Mouse (Mus musculus): ENCODE data around the gene Tmem44. TPM values are rescaled to one million over a fixed set of nuclear protein-coding genes. Genes with fewer than 3 reads are reported as not detected.

The Tmem44 gene
- polyA plus RNA-seq, 1 experiment from 2014 or later, result 20.9 TPM

- ATAC-seq (ENCODE audit: extremely low read depth, insufficient number of reproducible peaks, low FRiP score, low TSS enrichment), result no peak
- H3K4me1 ChIP-seq, result peaks cover 48% of the 10 kb centered on the region
These were observed 33.6 kb downstream of the Tmem44 start for GRCm38 (mm10) chr16:30516993-30517392.

GRCm38 (mm10) chr16:30515418-30515817 is 35.2 kb downstream of the Tmem44 start:
- Histone ChIP-seq H3K4me2 (no peak overlapping the region), H3K27me3 (replicated peaks) (no peaks in the 10 kb centered on the region), H3K4me1 (peaks cover 57% of the 10 kb centered on the region), H3K27ac (replicated peaks) (no peak overlapping the region), H3K9me3 (0 out of 2 replicates have a peak, but pooled peaks cover 4% of the 10 kb centered on the region), H3K36me3 (peaks cover 19% of the 10 kb centered on the region), H3K4me3 (no peak overlapping the region), H3K9ac (no peak overlapping the region)
- 66% methylated on average over 12 of the region's 12 CpGs for WGBS
- ATAC-seq (ENCODE audit: extremely low read depth, insufficient number of reproducible peaks, low FRiP score, low TSS enrichment), result no peak

More at GRCm38 (mm10) chr16:30516993-30517392, 33.6 kb downstream of the Tmem44 start:
- Histone ChIP-seq H3K9ac (no peak overlapping the region), H3K36me3 (peaks cover 20% of the 10 kb centered on the region), H3K27me3 (replicated peaks) (no peaks in the 10 kb centered on the region), H3K27ac (replicated peaks) (no peak overlapping the region), H3K4me3 (no peak overlapping the region), H3K4me2 (no peak overlapping the region), H3K9me3 (0 out of 2 replicates have a peak, but pooled peaks cover 4% of the 10 kb centered on the region)
- WGBS, result 81% methylated on average over 9 of the region's 9 CpGs

GRCm38 (mm10) chr16:30513050-30514024 is 37.3 kb downstream of the Tmem44 start:
- Histone ChIP-seq H3K4me1 (peaks cover 51% of the 10 kb centered on the region), H3K27ac (replicated peaks) (peak overlapping the region; percentile 82), H3K4me2 (peak overlapping the region; percentile 10), H3K4me3 (no peak overlapping the region), H3K9me3 (0 out of 2 replicates have a peak, but pooled peaks cover 4% of the 10 kb centered on the region), H3K36me3 (peaks cover 19% of the 10 kb centered on the region), H3K9ac (peak overlapping the region; percentile 17; the same call in 1 of the 2 replicates), H3K27me3 (replicated peaks) (peaks cover 10% of the 10 kb centered on the region)
- ATAC-seq (ENCODE audit: extremely low read depth, insufficient number of reproducible peaks, low FRiP score, low TSS enrichment), result no peak
- 53% methylated on average over 20 of the region's 20 CpGs for WGBS

- H3K4me3 ChIP-seq, result no peak overlapping the region
- WGBS, result 34% methylated on average over 8 of the region's 8 CpGs
- ATAC-seq (ENCODE audit: extremely low read depth, insufficient number of reproducible peaks, low FRiP score, low TSS enrichment), result no peak
- peak overlapping the region; percentile 82 for H3K27ac ChIP-seq (replicated peaks)
- H3K36me3 ChIP-seq, result peaks cover 19% of the 10 kb centered on the region
- peaks cover 45% of the 10 kb centered on the region for H3K4me1 ChIP-seq
- 0 out of 2 replicates have a peak, but pooled peaks cover 4% of the 10 kb centered on the region for H3K9me3 ChIP-seq
- no peak overlapping the region; the same call in 1 of the 2 replicates for H3K9ac ChIP-seq
- peak overlapping the region; percentile 83 for H3K4me2 ChIP-seq
- peaks cover 10% of the 10 kb centered on the region for H3K27me3 ChIP-seq (replicated peaks)
These were observed 38.1 kb downstream of the Tmem44 start for GRCm38 (mm10) chr16:30512375-30513049.

- WGBS, result 79% methylated on average over 13 of the region's 13 CpGs
- H3K27ac ChIP-seq (replicated peaks), result peak overlapping the region; percentile 95
- no peak for ATAC-seq (ENCODE audit: extremely low read depth, insufficient number of reproducible peaks, low FRiP score, low TSS enrichment)
- peak overlapping the region; percentile 63 for H3K4me3 ChIP-seq
- peak overlapping the region; percentile 87 for H3K9ac ChIP-seq
- 0 out of 2 replicates have a peak, but pooled peaks cover 4% of the 10 kb centered on the region for H3K9me3 ChIP-seq
- peaks cover 50% of the 10 kb centered on the region for H3K4me1 ChIP-seq
- H3K36me3 ChIP-seq, result peaks cover 17% of the 10 kb centered on the region
- peaks cover 10% of the 10 kb centered on the region for H3K27me3 ChIP-seq (replicated peaks)
- peak overlapping the region; percentile 83 for H3K4me2 ChIP-seq
These were observed 38.9 kb downstream of the Tmem44 start for GRCm38 (mm10) chr16:30511563-30512340.

GRCm38 (mm10) chr16:30510504-30511451 is 39.9 kb downstream of the Tmem44 start:
- 3% methylated on average over 44 of the region's 44 CpGs for WGBS
- peak; percentile 66 for ATAC-seq (ENCODE audit: extremely low read depth, insufficient number of reproducible peaks, low FRiP score, low TSS enrichment)
- H3K9ac ChIP-seq, result peak overlapping the region; percentile 87
- peaks cover 11% of the 10 kb centered on the region for H3K27me3 ChIP-seq (replicated peaks)
- H3K36me3 ChIP-seq, result peaks cover 11% of the 10 kb centered on the region
- 0 out of 2 replicates have a peak, but pooled peaks cover 4% of the 10 kb centered on the region for H3K9me3 ChIP-seq
- peak overlapping the region; percentile 95 for H3K27ac ChIP-seq (replicated peaks)
- H3K4me2 ChIP-seq, result peak overlapping the region; percentile 83
- peak overlapping the region; percentile 63 for H3K4me3 ChIP-seq
- peaks cover 56% of the 10 kb centered on the region for H3K4me1 ChIP-seq

- WGBS, result 47% methylated on average over 9 of the region's 9 CpGs
These were observed 40.6 kb downstream of the Tmem44 start for GRCm38 (mm10) chr16:30510091-30510490.

GRCm38 (mm10) chr16:30509340-30509739 is 41.3 kb downstream of the Tmem44 start:
- H3K27me3 ChIP-seq (replicated peaks), result peaks cover 25% of the 10 kb centered on the region
- H3K9ac ChIP-seq, result no peak overlapping the region
- 83% methylated on average over 12 of the region's 12 CpGs for WGBS
- H3K27ac ChIP-seq (replicated peaks), result no peak overlapping the region
- H3K4me3 ChIP-seq, result no peak overlapping the region
- H3K9me3 ChIP-seq, result no peaks in the 10 kb centered on the region
- H3K36me3 ChIP-seq, result peaks cover under 1% of the 10 kb centered on the region; the same call in 1 of the 2 replicates
- H3K4me2 ChIP-seq, result no peak overlapping the region
- no peak for ATAC-seq (ENCODE audit: extremely low read depth, insufficient number of reproducible peaks, low FRiP score, low TSS enrichment)
- peaks cover 64% of the 10 kb centered on the region for H3K4me1 ChIP-seq

More at GRCm38 (mm10) chr16:30510091-30510490, 40.6 kb downstream of the Tmem44 start:
- Histone ChIP-seq H3K4me3 (peak overlapping the region; percentile 63), H3K4me1 (peaks cover 60% of the 10 kb centered on the region), H3K27ac (replicated peaks) (peak overlapping the region; percentile 95), H3K9me3 (no peaks in the 10 kb centered on the region), H3K36me3 (peaks cover 4% of the 10 kb centered on the region), H3K27me3 (replicated peaks) (peaks cover 18% of the 10 kb centered on the region), H3K4me2 (peak overlapping the region; percentile 83), H3K9ac (peak overlapping the region; percentile 87)
- ATAC-seq (ENCODE audit: extremely low read depth, insufficient number of reproducible peaks, low FRiP score, low TSS enrichment), result no peak

GRCm38 (mm10) chr16:30508738-30509137 is 41.9 kb downstream of the Tmem44 start:
- no peaks in the 10 kb centered on the region for H3K9me3 ChIP-seq
- no peak overlapping the region for H3K27ac ChIP-seq (replicated peaks)
- no peak for ATAC-seq (ENCODE audit: extremely low read depth, insufficient number of reproducible peaks, low FRiP score, low TSS enrichment)
- H3K4me2 ChIP-seq, result no peak overlapping the region
- no peak overlapping the region for H3K4me3 ChIP-seq
- H3K36me3 ChIP-seq, result no peaks in the 10 kb centered on the region
- H3K4me1 ChIP-seq, result peaks cover 62% of the 10 kb centered on the region
- H3K27me3 ChIP-seq (replicated peaks), result peaks cover 25% of the 10 kb centered on the region
- H3K9ac ChIP-seq, result no peak overlapping the region
- WGBS, result 86% methylated on average over 9 of the region's 9 CpGs

- peak overlapping the region; percentile 25; the same call in 1 of the 2 replicates for H3K27ac ChIP-seq (replicated peaks)
- H3K9ac ChIP-seq, result peak overlapping the region; percentile 28; the same call in 1 of the 2 replicates
- H3K4me3 ChIP-seq, result no peak overlapping the region
- 17% methylated on average over 10 of the region's 10 CpGs for WGBS
- H3K4me1 ChIP-seq, result peaks cover 58% of the 10 kb centered on the region
- peaks cover 30% of the 10 kb centered on the region for H3K27me3 ChIP-seq (replicated peaks)
- ATAC-seq (ENCODE audit: extremely low read depth, insufficient number of reproducible peaks, low FRiP score, low TSS enrichment), result no peak
- H3K36me3 ChIP-seq, result no peaks in the 10 kb centered on the region
- no peak overlapping the region for H3K4me2 ChIP-seq
- no peaks in the 10 kb centered on the region for H3K9me3 ChIP-seq
These were observed 43.5 kb downstream of the Tmem44 start for GRCm38 (mm10) chr16:30507120-30507519.
